Mouse (Mus musculus): ENCODE measurements around the gene H2afy. TPM values are rescaled to one million over a fixed set of nuclear protein-coding genes. Genes with fewer than 3 reads are reported as not detected.
A peak's percentile ranks its signal among the peaks of the same experiment; 100 is the strongest.

H2afy gene
- polyA plus RNA-seq, 1 experiment = 240 TPM

DNA sequence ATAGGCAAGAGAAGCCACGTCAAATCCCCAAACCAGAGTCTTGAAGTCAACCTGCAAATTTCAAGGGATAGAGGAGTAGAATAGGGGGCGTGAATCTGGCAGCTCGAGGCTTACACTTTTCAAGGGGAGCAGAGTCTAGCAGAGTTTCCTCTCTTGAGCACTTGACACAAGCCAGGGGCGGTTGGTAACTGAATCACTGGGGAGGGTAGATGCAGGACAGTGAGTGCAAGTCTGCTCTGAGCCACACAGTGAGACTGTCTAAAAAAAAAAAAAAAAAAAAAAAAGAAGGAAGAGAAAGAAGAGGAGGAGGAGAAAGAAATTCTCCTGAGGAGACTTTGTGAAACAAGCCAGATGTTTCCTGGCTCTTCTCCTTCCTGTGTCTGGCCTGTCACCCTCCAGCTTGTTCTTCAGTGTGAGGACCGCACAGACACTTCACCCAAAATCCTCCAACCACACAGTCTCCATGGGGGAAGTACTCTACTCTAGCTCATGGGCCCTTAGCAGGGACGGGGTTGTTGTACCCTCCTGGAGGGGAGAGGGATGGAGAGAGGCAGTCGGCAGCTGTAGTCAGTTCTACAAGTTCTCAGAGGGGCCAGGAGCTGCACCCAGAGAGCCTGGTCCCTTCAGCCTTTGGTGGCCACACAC is 36.9 kb upstream of the H2afy start:
- no peak for TF ChIP-seq EP300 (IDR thresholded peaks at IDR 0.05; ENCODE audit: insufficient read depth, low read depth, low read length)
- TF ChIP-seq CTCF (IDR thresholded peaks at IDR 0.05; ENCODE audit: low read depth, low read length) = no peak
- TF ChIP-seq POLR2A (IDR thresholded peaks at IDR 0.05; ENCODE audit: insufficient read depth, low read length) = no peak
- H3K4me1 ChIP-seq (ENCODE audit: control insufficient read depth, insufficient read depth, low read length) = no peaks in the 10 kb centered on the region
- H3K36me3 ChIP-seq (ENCODE audit: control insufficient read depth, insufficient read depth, low read length, poor library complexity, severe bottlenecking) = no peaks in the 10 kb centered on the region
- no peaks in the 10 kb centered on the region for H3K9me3 ChIP-seq (replicated peaks; ENCODE audit: control insufficient read depth, insufficient read depth, low read length, poor library complexity, severe bottlenecking)
- no peaks in the 10 kb centered on the region for H3K27me3 ChIP-seq (ENCODE audit: control insufficient read depth, insufficient read depth, low read length, poor library complexity, severe bottlenecking)
- H3K9ac ChIP-seq (ENCODE audit: low read depth, poor library complexity, severe bottlenecking) = no peak overlapping the region
- no peak overlapping the region for H3K27ac ChIP-seq (ENCODE audit: insufficient read depth, low read length)
- no peak overlapping the region for H3K4me3 ChIP-seq (ENCODE audit: low read depth, low read length)

GRCm38 (mm10) chr13:56172106-56172505 is 35.9 kb upstream of the H2afy start:
- no peaks in the 10 kb centered on the region for H3K36me3 ChIP-seq (ENCODE audit: control insufficient read depth, insufficient read depth, low read length, poor library complexity, severe bottlenecking)
- H3K27me3 ChIP-seq (ENCODE audit: control insufficient read depth, insufficient read depth, low read length, poor library complexity, severe bottlenecking) = no peaks in the 10 kb centered on the region
- H3K9ac ChIP-seq (ENCODE audit: low read depth, poor library complexity, severe bottlenecking) = no peak overlapping the region
- TF ChIP-seq EP300 (IDR thresholded peaks at IDR 0.05; ENCODE audit: insufficient read depth, low read depth, low read length) = no peak
- no peaks in the 10 kb centered on the region for H3K9me3 ChIP-seq (replicated peaks; ENCODE audit: control insufficient read depth, insufficient read depth, low read length, poor library complexity, severe bottlenecking)
- no peak overlapping the region for H3K4me3 ChIP-seq (ENCODE audit: low read depth, low read length)
- H3K4me1 ChIP-seq (ENCODE audit: control insufficient read depth, insufficient read depth, low read length) = no peaks in the 10 kb centered on the region
- no peak overlapping the region for H3K27ac ChIP-seq (ENCODE audit: insufficient read depth, low read length)

GRCm38 (mm10) chr13:56168403-56168781 is 32.2 kb upstream of the H2afy start:
- H3K36me3 ChIP-seq (ENCODE audit: control insufficient read depth, insufficient read depth, low read length, poor library complexity, severe bottlenecking) = no peaks in the 10 kb centered on the region
- no peak overlapping the region for H3K9ac ChIP-seq (ENCODE audit: low read depth, poor library complexity, severe bottlenecking)
- H3K4me1 ChIP-seq (ENCODE audit: control insufficient read depth, insufficient read depth, low read length) = no peaks in the 10 kb centered on the region
- TF ChIP-seq CTCF (IDR thresholded peaks at IDR 0.05; ENCODE audit: low read depth, low read length) (no peak), EP300 (IDR thresholded peaks at IDR 0.05; ENCODE audit: insufficient read depth, low read depth, low read length) (no peak), POLR2A (IDR thresholded peaks at IDR 0.05; ENCODE audit: insufficient read depth, low read length) (no peak)
- no peak overlapping the region for H3K4me3 ChIP-seq (ENCODE audit: low read depth, low read length)
- no peaks in the 10 kb centered on the region for H3K27me3 ChIP-seq (ENCODE audit: control insufficient read depth, insufficient read depth, low read length, poor library complexity, severe bottlenecking)
- H3K27ac ChIP-seq (ENCODE audit: insufficient read depth, low read length) = no peak overlapping the region
- H3K9me3 ChIP-seq (replicated peaks; ENCODE audit: control insufficient read depth, insufficient read depth, low read length, poor library complexity, severe bottlenecking) = no peaks in the 10 kb centered on the region

DNA sequence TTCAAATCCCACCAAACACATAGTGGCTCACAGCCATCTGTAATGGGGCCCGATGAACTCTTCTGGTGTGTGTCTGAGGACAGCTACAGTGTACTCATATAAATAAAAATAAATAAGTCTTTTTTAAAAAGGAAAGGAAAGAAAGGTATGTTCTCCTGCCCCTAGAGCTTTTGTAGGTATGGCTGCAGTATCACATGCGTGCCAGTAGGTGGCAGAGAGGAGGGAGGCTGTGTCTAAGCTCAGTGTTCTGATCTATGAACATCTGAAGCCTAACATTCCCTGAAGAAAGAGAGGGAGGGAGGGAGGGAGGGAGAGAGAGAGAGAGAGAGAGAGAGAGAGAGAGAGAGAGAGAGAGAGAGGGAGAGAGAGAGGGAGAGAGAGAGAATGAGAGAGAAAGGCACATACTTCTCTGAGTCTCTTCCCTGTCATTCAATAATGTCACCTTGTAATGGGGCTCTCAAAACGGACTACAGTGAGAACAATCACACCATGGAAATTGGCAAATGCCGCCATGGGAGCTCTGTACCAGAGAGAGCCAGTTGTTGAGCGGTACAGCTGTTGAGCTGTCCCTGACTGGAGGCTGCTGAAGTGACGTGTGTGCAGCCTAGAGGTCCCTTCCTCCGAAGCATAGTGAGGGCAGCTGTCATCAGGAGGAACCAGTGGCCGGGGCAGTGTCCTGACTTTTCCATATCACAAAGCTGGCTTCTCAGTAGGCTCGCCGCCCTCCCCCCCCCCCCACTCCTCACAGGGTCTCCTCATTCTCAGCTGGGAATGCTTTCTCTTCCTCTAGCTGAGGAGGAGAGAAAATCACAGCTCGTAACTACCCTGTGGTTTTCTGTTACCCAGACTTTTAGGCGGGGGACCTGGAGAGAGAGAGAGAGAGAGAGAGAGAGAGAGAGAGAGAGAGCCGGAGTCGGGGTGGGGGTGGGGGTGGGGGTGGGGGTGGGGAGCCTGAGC is 31.6 kb upstream of the H2afy start:
- Histone ChIP-seq H3K4me1 (ENCODE audit: control insufficient read depth, insufficient read depth, low read length) (no peaks in the 10 kb centered on the region), H3K9ac (ENCODE audit: low read depth, poor library complexity, severe bottlenecking) (no peak overlapping the region), H3K9me3 (replicated peaks; ENCODE audit: control insufficient read depth, insufficient read depth, low read length, poor library complexity, severe bottlenecking) (no peaks in the 10 kb centered on the region), H3K27me3 (ENCODE audit: control insufficient read depth, insufficient read depth, low read length, poor library complexity, severe bottlenecking) (no peaks in the 10 kb centered on the region), H3K36me3 (ENCODE audit: control insufficient read depth, insufficient read depth, low read length, poor library complexity, severe bottlenecking) (no peaks in the 10 kb centered on the region), H3K27ac (ENCODE audit: insufficient read depth, low read length) (no peak overlapping the region), H3K4me3 (ENCODE audit: low read depth, low read length) (no peak overlapping the region)
- TF ChIP-seq POLR2A (IDR thresholded peaks at IDR 0.05; ENCODE audit: insufficient read depth, low read length) (no peak), EP300 (IDR thresholded peaks at IDR 0.05; ENCODE audit: insufficient read depth, low read depth, low read length) (no peak), CTCF (IDR thresholded peaks at IDR 0.05; ENCODE audit: low read depth, low read length) (peak; percentile 63)

DNA sequence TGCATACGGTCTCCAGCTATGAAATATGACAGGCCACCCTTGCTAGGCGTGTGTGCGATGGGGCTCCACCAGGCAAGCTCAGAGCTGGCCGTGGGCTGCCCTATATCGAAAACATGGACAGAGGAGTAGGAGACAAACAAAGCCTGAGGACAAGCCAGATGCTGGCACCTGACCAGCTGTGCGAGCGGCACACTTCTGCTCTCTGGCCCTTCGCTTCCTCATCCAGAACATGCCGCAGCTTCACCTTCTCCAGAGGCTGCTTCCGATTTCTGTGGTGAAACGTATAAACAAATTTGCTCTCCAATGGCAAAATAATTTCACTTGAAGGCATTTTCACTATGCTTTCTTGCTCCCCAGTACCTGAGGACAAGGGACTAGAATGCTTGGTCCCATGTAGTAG is 29.4 kb upstream of the H2afy start:
- H3K27ac ChIP-seq (ENCODE audit: insufficient read depth, low read length) = no peak overlapping the region
- no peak overlapping the region for H3K9ac ChIP-seq (ENCODE audit: low read depth, poor library complexity, severe bottlenecking)
- H3K4me1 ChIP-seq (ENCODE audit: control insufficient read depth, insufficient read depth, low read length) = no peaks in the 10 kb centered on the region
- no peaks in the 10 kb centered on the region for H3K27me3 ChIP-seq (ENCODE audit: control insufficient read depth, insufficient read depth, low read length, poor library complexity, severe bottlenecking)
- no peaks in the 10 kb centered on the region for H3K36me3 ChIP-seq (ENCODE audit: control insufficient read depth, insufficient read depth, low read length, poor library complexity, severe bottlenecking)
- no peaks in the 10 kb centered on the region for H3K9me3 ChIP-seq (replicated peaks; ENCODE audit: control insufficient read depth, insufficient read depth, low read length, poor library complexity, severe bottlenecking)
- no peak overlapping the region for H3K4me3 ChIP-seq (ENCODE audit: low read depth, low read length)
- TF ChIP-seq EP300 (IDR thresholded peaks at IDR 0.05; ENCODE audit: insufficient read depth, low read depth, low read length) (no peak), CTCF (IDR thresholded peaks at IDR 0.05; ENCODE audit: low read depth, low read length) (no peak), POLR2A (IDR thresholded peaks at IDR 0.05; ENCODE audit: insufficient read depth, low read length) (no peak)

- Histone ChIP-seq H3K36me3 (ENCODE audit: control insufficient read depth, insufficient read depth, low read length, poor library complexity, severe bottlenecking) (no peaks in the 10 kb centered on the region), H3K9me3 (replicated peaks; ENCODE audit: control insufficient read depth, insufficient read depth, low read length, poor library complexity, severe bottlenecking) (no peaks in the 10 kb centered on the region), H3K27me3 (ENCODE audit: control insufficient read depth, insufficient read depth, low read length, poor library complexity, severe bottlenecking) (no peaks in the 10 kb centered on the region), H3K9ac (ENCODE audit: low read depth, poor library complexity, severe bottlenecking) (no peak overlapping the region), H3K4me1 (ENCODE audit: control insufficient read depth, insufficient read depth, low read length) (no peaks in the 10 kb centered on the region), H3K27ac (ENCODE audit: insufficient read depth, low read length) (no peak overlapping the region), H3K4me3 (ENCODE audit: low read depth, low read length) (no peak overlapping the region)
- TF ChIP-seq POLR2A (IDR thresholded peaks at IDR 0.05; ENCODE audit: insufficient read depth, low read length) (no peak), CTCF (IDR thresholded peaks at IDR 0.05; ENCODE audit: low read depth, low read length) (no peak), EP300 (IDR thresholded peaks at IDR 0.05; ENCODE audit: insufficient read depth, low read depth, low read length) (no peak)
Measured at GRCm38 (mm10) chr13:56164372-56164771, 28.2 kb upstream of the H2afy start.
